Mouse (Mus musculus) left cerebral cortex, adult 9 months (tissue): ENCODE results near the gene Olfr1170.

Experiments
- DNase-seq, 2 experiments: peaks; one replicate each; pipeline ENCODE4 v3.0.0; 2022; ENCODE audit warnings: low spot score in 2 of 2

Gene Olfr1170

GRCm38 (mm10) chr2:88228234-88228633, at the start of gene Olfr1170:
Gene Olfr1170 (minus strand): TSS chr2:88228334.
- no peak for DNase-seq

GRCm38 (mm10) chr2:88220784-88221183, 7.3 kb downstream of the Olfr1170 start:
- DNase-seq: no peak

- DNase-seq: no peak
Measured at GRCm38 (mm10) chr2:88181580-88181979, 46.6 kb downstream of the Olfr1170 start, which contains the start of gene Olfr1168. Gene Olfr1168 (plus strand): TSS chr2:88181880.
